Mouse (Mus musculus) hindbrain, embryonic 12.5 days (tissue): ENCODE measurements around the gene Nr2f1. TPM values are rescaled to one million over a fixed set of nuclear protein-coding genes. Genes with fewer than 3 reads are reported as not detected.

Experiments
- polyA plus RNA-seq: library from polyadenylated mRNA; unstranded; fragments of >200 nt; fragmentation: Nextera tagmentation; extraction: Ambion mirVana; gene quantifications from 2 replicates; pipeline ENCODE4 v1.2.1, GENCODE M21; 2016

Nr2f1 gene
- polyA plus RNA-seq, 1 experiment from 2014 or later = 88.3 TPM

Other genes with a start within 250 kb of the Nr2f1 start
- gene Pou5f2, start 174.9 kb downstream of the Nr2f1 start, polyA plus RNA-seq = 1.5 TPM in 2 replicates